Mouse (Mus musculus): Measurements from ENCODE around the gene Fgfr1op2.

Gene Fgfr1op2

GRCm38 (mm10) chr6:146628123-146628522 is 51.1 kb downstream of the Fgfr1op2 start:
- no peak for DNase-seq (ENCODE audit: low read depth, low spot score)
- H3K36me3 ChIP-seq (ENCODE audit: control insufficient read depth, insufficient read depth, low read length, poor library complexity, severe bottlenecking) = no peaks in the 10 kb centered on the region; the same call in 1 of the 2 replicates
- H3K27me3 ChIP-seq (ENCODE audit: control insufficient read depth, insufficient read depth, low read length, poor library complexity, severe bottlenecking) = no peaks in the 10 kb centered on the region

- H3K36me3 ChIP-seq (ENCODE audit: control insufficient read depth, insufficient read depth, low read length, poor library complexity, severe bottlenecking) = no peaks in the 10 kb centered on the region
- no peak for DNase-seq (ENCODE audit: low read depth, low spot score)
- H3K27me3 ChIP-seq (ENCODE audit: control insufficient read depth, insufficient read depth, low read length, poor library complexity, severe bottlenecking) = no peaks in the 10 kb centered on the region
Observed at GRCm38 (mm10) chr6:146629781-146630756, 53.1 kb downstream of the Fgfr1op2 start.

GRCm38 (mm10) chr6:146630961-146631360 is 54.0 kb downstream of the Fgfr1op2 start:
- no peak for DNase-seq (ENCODE audit: low read depth, low spot score)
- no peaks in the 10 kb centered on the region for H3K27me3 ChIP-seq (ENCODE audit: control insufficient read depth, insufficient read depth, low read length, poor library complexity, severe bottlenecking)
- no peaks in the 10 kb centered on the region for H3K36me3 ChIP-seq (ENCODE audit: control insufficient read depth, insufficient read depth, low read length, poor library complexity, severe bottlenecking)

- no peaks in the 10 kb centered on the region for H3K27me3 ChIP-seq (ENCODE audit: control insufficient read depth, insufficient read depth, low read length, poor library complexity, severe bottlenecking)
- H3K36me3 ChIP-seq (ENCODE audit: control insufficient read depth, insufficient read depth, low read length, poor library complexity, severe bottlenecking) = no peaks in the 10 kb centered on the region
- DNase-seq (ENCODE audit: low read depth, low spot score) = no peak
Observed at GRCm38 (mm10) chr6:146631847-146632246, 54.8 kb downstream of the Fgfr1op2 start.

GRCm38 (mm10) chr6:146632403-146632802 is 55.4 kb downstream of the Fgfr1op2 start:
- DNase-seq (ENCODE audit: low read depth, low spot score) = no peak
- Histone ChIP-seq H3K27me3 (ENCODE audit: control insufficient read depth, insufficient read depth, low read length, poor library complexity, severe bottlenecking) (no peaks in the 10 kb centered on the region), H3K36me3 (ENCODE audit: control insufficient read depth, insufficient read depth, low read length, poor library complexity, severe bottlenecking) (no peaks in the 10 kb centered on the region)

GRCm38 (mm10) chr6:146633097-146633496 is 56.1 kb downstream of the Fgfr1op2 start:
- no peaks in the 10 kb centered on the region for H3K27me3 ChIP-seq (ENCODE audit: control insufficient read depth, insufficient read depth, low read length, poor library complexity, severe bottlenecking)
- DNase-seq (ENCODE audit: low read depth, low spot score) = no peak
- no peaks in the 10 kb centered on the region for H3K36me3 ChIP-seq (ENCODE audit: control insufficient read depth, insufficient read depth, low read length, poor library complexity, severe bottlenecking)

GRCm38 (mm10) chr6:146633629-146634014 is 56.6 kb downstream of the Fgfr1op2 start:
- no peak for DNase-seq (ENCODE audit: low read depth, low spot score)
- H3K36me3 ChIP-seq (ENCODE audit: control insufficient read depth, insufficient read depth, low read length, poor library complexity, severe bottlenecking) = no peaks in the 10 kb centered on the region
- no peaks in the 10 kb centered on the region for H3K27me3 ChIP-seq (ENCODE audit: control insufficient read depth, insufficient read depth, low read length, poor library complexity, severe bottlenecking)

- peak; percentile 81 for DNase-seq (ENCODE audit: low read depth, low spot score)
- Histone ChIP-seq H3K36me3 (ENCODE audit: control insufficient read depth, insufficient read depth, low read length, poor library complexity, severe bottlenecking) (no peaks in the 10 kb centered on the region), H3K27me3 (ENCODE audit: control insufficient read depth, insufficient read depth, low read length, poor library complexity, severe bottlenecking) (no peaks in the 10 kb centered on the region)
Observed at GRCm38 (mm10) chr6:146634015-146634722, 57.2 kb downstream of the Fgfr1op2 start.

- H3K36me3 ChIP-seq (ENCODE audit: control insufficient read depth, insufficient read depth, low read length, poor library complexity, severe bottlenecking) = no peaks in the 10 kb centered on the region
- no peaks in the 10 kb centered on the region for H3K27me3 ChIP-seq (ENCODE audit: control insufficient read depth, insufficient read depth, low read length, poor library complexity, severe bottlenecking)
- peak; percentile 39 for DNase-seq (ENCODE audit: low read depth, low spot score)
Observed at GRCm38 (mm10) chr6:146634759-146635606, 58.0 kb downstream of the Fgfr1op2 start.

- H3K36me3 ChIP-seq (ENCODE audit: control insufficient read depth, insufficient read depth, low read length, poor library complexity, severe bottlenecking) = no peaks in the 10 kb centered on the region
Observed at GRCm38 (mm10) chr6:146636482-146636881, 59.5 kb downstream of the Fgfr1op2 start.

GRCm38 (mm10) chr6:146640068-146640965 is 63.3 kb downstream of the Fgfr1op2 start:
- peak; percentile 9 for DNase-seq (ENCODE audit: low read depth, low spot score)
- no peaks in the 10 kb centered on the region for H3K36me3 ChIP-seq (ENCODE audit: control insufficient read depth, insufficient read depth, low read length, poor library complexity, severe bottlenecking)
- no peaks in the 10 kb centered on the region for H3K27me3 ChIP-seq (ENCODE audit: control insufficient read depth, insufficient read depth, low read length, poor library complexity, severe bottlenecking)

More at GRCm38 (mm10) chr6:146636482-146636881, 59.5 kb downstream of the Fgfr1op2 start:
- no peak for DNase-seq (ENCODE audit: low read depth, low spot score)
- no peaks in the 10 kb centered on the region for H3K27me3 ChIP-seq (ENCODE audit: control insufficient read depth, insufficient read depth, low read length, poor library complexity, severe bottlenecking)

GRCm38 (mm10) chr6:146640991-146641390 is 64.0 kb downstream of the Fgfr1op2 start:
- DNase-seq (ENCODE audit: low read depth, low spot score) = no peak
- no peaks in the 10 kb centered on the region for H3K36me3 ChIP-seq (ENCODE audit: control insufficient read depth, insufficient read depth, low read length, poor library complexity, severe bottlenecking)
- no peaks in the 10 kb centered on the region for H3K27me3 ChIP-seq (ENCODE audit: control insufficient read depth, insufficient read depth, low read length, poor library complexity, severe bottlenecking)

GRCm38 (mm10) chr6:146641621-146642210 is 64.7 kb downstream of the Fgfr1op2 start:
- DNase-seq (ENCODE audit: low read depth, low spot score) = no peak
- no peaks in the 10 kb centered on the region for H3K27me3 ChIP-seq (ENCODE audit: control insufficient read depth, insufficient read depth, low read length, poor library complexity, severe bottlenecking)
- no peaks in the 10 kb centered on the region for H3K36me3 ChIP-seq (ENCODE audit: control insufficient read depth, insufficient read depth, low read length, poor library complexity, severe bottlenecking)
